Mouse (Mus musculus) heart, embryonic 10.5 days (tissue): ENCODE data around the gene Vmn2r84. TPM values are rescaled to one million over a fixed set of nuclear protein-coding genes. Genes with fewer than 3 reads are reported as not detected.
"Not testable (repeated sequence)": the region's sequence is repeated elsewhere in the genome, so short reads cannot be mapped to it uniquely, and the experiment has no call there.

Source experiments
- DNase-seq: peaks from one replicate; pipeline ENCODE4 v3.0.0-alpha.2; 2017; ENCODE audit warnings: low spot score
- H3K27ac ChIP-seq: fragments of 300-500 bp; sonication (generic); 2 replicates; pipeline ENCODE4 v1.5.1; 2016; ENCODE audit warnings: mild to moderate bottlenecking
- H3K27me3 ChIP-seq: fragments of 300-500 bp; sonication (generic); 2 replicates; pipeline ENCODE4 v1.6.1; 2016; ENCODE audit warnings: mild to moderate bottlenecking; ENCODE audit not compliant: poor library complexity, insufficient read depth, severe bottlenecking
- H3K36me3 ChIP-seq: fragments of 300-500 bp; sonication (generic); 2 replicates; pipeline ENCODE4 v1.6.1; 2016; ENCODE audit warnings: mild to moderate bottlenecking, moderate library complexity
- H3K4me1 ChIP-seq: fragments of 300-500 bp; sonication (generic); 2 replicates; pipeline ENCODE4 v1.6.1; 2016; ENCODE audit warnings: mild to moderate bottlenecking
- H3K4me3 ChIP-seq: fragments of 300-500 bp; sonication (generic); 2 replicates; pipeline ENCODE4 v1.5.1; 2016; ENCODE audit warnings: mild to moderate bottlenecking, moderate library complexity
- H3K9me3 ChIP-seq: fragments of 300-500 bp; sonication (generic); 2 replicates; pipeline ENCODE4 v1.6.1; 2016; ENCODE audit warnings: mild to moderate bottlenecking, moderate library complexity
- WGBS: fragments of 180-500 bp; shearing (Covaris S2); methylation state at CpG from one replicate; pipeline ENCODE4 v1.1.7; 2016; 5-methylcytosine and 5-hydroxymethylcytosine counted together
- polyA plus RNA-seq: library from polyadenylated mRNA; unstranded; fragments of >200 nt; fragmentation: Nextera tagmentation; extraction: Ambion mirVana; gene quantifications from 2 replicates; pipeline ENCODE4 v1.2.1, GENCODE M21; 2016

The Vmn2r84 gene
- polyA plus RNA-seq, 1 experiment from 2014 or later, result not detected

- no peaks in the 10 kb centered on the region for H3K36me3 ChIP-seq
- DNase-seq, result no peak
Observed at GRCm38 (mm10) chr10:130364766-130365165, 29.4 kb downstream of the Vmn2r84 start.

GRCm38 (mm10) chr10:130363438-130364164, 30.5 kb downstream of the Vmn2r84 start:
- Histone ChIP-seq H3K4me1 (no peaks in the 10 kb centered on the region), H3K4me3 (no peak overlapping the region), H3K27ac (no peak overlapping the region), H3K27me3 (no peaks in the 10 kb centered on the region), H3K9me3 (no peaks in the 10 kb centered on the region), H3K36me3 (no peaks in the 10 kb centered on the region)
- WGBS, result 63% methylated on average over 2 of the region's 2 CpGs
- no peak for DNase-seq

More at GRCm38 (mm10) chr10:130364766-130365165, 29.4 kb downstream of the Vmn2r84 start:
- H3K4me3 ChIP-seq, result no peak overlapping the region
- H3K27me3 ChIP-seq, result no peaks in the 10 kb centered on the region
- no peak overlapping the region for H3K27ac ChIP-seq
- H3K9me3 ChIP-seq, result no peaks in the 10 kb centered on the region
- H3K4me1 ChIP-seq, result no peaks in the 10 kb centered on the region

- Histone ChIP-seq H3K27ac (no peak overlapping the region), H3K9me3 (no peaks in the 10 kb centered on the region), H3K4me1 (no peaks in the 10 kb centered on the region), H3K36me3 (no peaks in the 10 kb centered on the region), H3K4me3 (no peak overlapping the region), H3K27me3 (no peaks in the 10 kb centered on the region)
- DNase-seq, result no peak
- 74% methylated on average over 1 of the region's 1 CpGs for WGBS
Observed at GRCm38 (mm10) chr10:130344056-130344455, 50.1 kb downstream of the Vmn2r84 start.

GRCm38 (mm10) chr10:130340050-130340449, 54.1 kb downstream of the Vmn2r84 start:
- H3K27ac ChIP-seq, H3K27me3 ChIP-seq, H3K4me3 ChIP-seq, H3K36me3 ChIP-seq, DNase-seq, H3K4me1 ChIP-seq, H3K9me3 ChIP-seq: not testable (repeated sequence)
- WGBS, result 76% methylated on average over 4 of the region's 4 CpGs

- Histone ChIP-seq H3K27ac (no peak overlapping the region), H3K4me3 (no peak overlapping the region), H3K36me3 (no peaks in the 10 kb centered on the region), H3K4me1 (no peaks in the 10 kb centered on the region), H3K27me3 (no peaks in the 10 kb centered on the region), H3K9me3 (no peaks in the 10 kb centered on the region)
- DNase-seq, result no peak
- WGBS, result 51% methylated on average over 2 of the region's 2 CpGs
Observed at GRCm38 (mm10) chr10:130337581-130337980, 56.6 kb downstream of the Vmn2r84 start.

- Histone ChIP-seq H3K9me3 (no peaks in the 10 kb centered on the region), H3K27ac (no peak overlapping the region), H3K4me1 (no peaks in the 10 kb centered on the region), H3K27me3 (no peaks in the 10 kb centered on the region), H3K36me3 (no peaks in the 10 kb centered on the region), H3K4me3 (no peak overlapping the region)
- 72% methylated on average over 1 of the region's 1 CpGs for WGBS
- no peak for DNase-seq
Observed at GRCm38 (mm10) chr10:130336385-130336784, 57.7 kb downstream of the Vmn2r84 start.

GRCm38 (mm10) chr10:130330711-130331110, 63.4 kb downstream of the Vmn2r84 start:
- Histone ChIP-seq H3K4me3 (no peak overlapping the region), H3K9me3 (no peaks in the 10 kb centered on the region), H3K27ac (no peak overlapping the region), H3K4me1 (no peaks in the 10 kb centered on the region), H3K36me3 (no peaks in the 10 kb centered on the region), H3K27me3 (no peaks in the 10 kb centered on the region)
- 87% methylated on average over 1 of the region's 1 CpGs for WGBS
- no peak for DNase-seq

Other genes starting within 250 kb of the Vmn2r84 start
- not detected in 2 replicates for gene Olfr825, start 227.6 kb downstream of the Vmn2r84 start, polyA plus RNA-seq
- not detected in 2 replicates for gene Olfr826, start 210.1 kb downstream of the Vmn2r84 start, polyA plus RNA-seq
- gene Olfr827, start 179.9 kb downstream of the Vmn2r84 start, polyA plus RNA-seq, result not detected in 2 replicates
- 0.06 and 0.28 TPM in 2 replicates for gene Neurod4, start 114.1 kb downstream of the Vmn2r84 start, polyA plus RNA-seq
- 0.23 TPM in 1 of 2 replicates, not detected in the other for gene Tespa1, start 71.5 kb downstream of the Vmn2r84 start, polyA plus RNA-seq
- not detected in 2 replicates for gene Vmn2r85, start 35.4 kb upstream of the Vmn2r84 start, polyA plus RNA-seq
- gene Vmn2r86, start 61.7 kb upstream of the Vmn2r84 start, polyA plus RNA-seq, result not detected in 2 replicates
- gene Vmn2r87, start 103.1 kb upstream of the Vmn2r84 start, polyA plus RNA-seq, result not detected in 2 replicates